Mouse (Mus musculus) ES-Bruce4 (cell line): ENCODE results near the gene Glmn.

Source experiments
- CTCF ChIP-seq: IDR thresholded peaks from one replicate; pipeline ENCODE4 v1.8.1; 2011; ENCODE audit warnings: low read depth, low read length
- EP300 ChIP-seq: IDR thresholded peaks from 2 replicates; pipeline ENCODE4 v1.6.1; 2011; ENCODE audit warnings: low read depth, low read length; ENCODE audit not compliant: insufficient read depth
- POLR2A ChIP-seq: IDR thresholded peaks from one replicate; pipeline ENCODE4 v1.8.1; 2011; ENCODE audit warnings: low read length; ENCODE audit not compliant: insufficient read depth

- TF ChIP-seq CTCF (peak; percentile 23), POLR2A (no peak), EP300 (no peak)
These were observed 13.5 kb upstream of the Glmn start for GRCm38 (mm10) chr5:107611224-107611623.
